Mouse (Mus musculus): ENCODE measurements around the gene Capn7. TPM values are rescaled to one million over a fixed set of nuclear protein-coding genes. Genes with fewer than 3 reads are reported as not detected.

Gene Capn7
- total and polyA plus RNA-seq, 2 experiments from 2014 or later: 33.8 to 34.0 TPM

GRCm38 (mm10) chr14:31393546-31393890, 57.1 kb downstream of the Capn7 start:
- peaks cover 42% of the 10 kb centered on the region for H3K4me1 ChIP-seq (ENCODE audit: control insufficient read depth, insufficient read depth)
- WGBS: 52% methylated on average over 3 of the region's 3 CpGs
- no peak for DNase-seq (ENCODE audit: low spot score)

GRCm38 (mm10) chr14:31393936-31394630, 57.6 kb downstream of the Capn7 start:
- no peaks in the 10 kb centered on the region for H3K27me3 ChIP-seq (ENCODE audit: control insufficient read depth, insufficient read depth, low read length)
- TF ChIP-seq EP300 (IDR thresholded peaks at IDR 0.05; ENCODE audit: low read depth) (no peak), CTCF (IDR thresholded peaks at IDR 0.05; ENCODE audit: low read depth) (no peak)
- 57% methylated on average over 7 of the region's 7 CpGs for WGBS
- H3K4me1 ChIP-seq (ENCODE audit: control insufficient read depth, insufficient read depth): peaks cover 44% of the 10 kb centered on the region
- ATAC-seq (ENCODE audit: insufficient read depth, low read depth) (0 out of 2 replicates have a peak, but pooled peaks have one; percentile 22), DNase-seq (ENCODE audit: low spot score) (no peak)
- H3K27ac ChIP-seq (ENCODE audit: low read depth): peak overlapping the region; percentile 70
- no peak overlapping the region for H3K4me2 ChIP-seq (ENCODE audit: low read depth, low read length)
- H3K9ac ChIP-seq (replicated peaks; ENCODE audit: low read depth, low read length): no peak overlapping the region
- no peaks in the 10 kb centered on the region for H3K9me3 ChIP-seq (replicated peaks; ENCODE audit: control insufficient read depth, low read length)
- no peaks in the 10 kb centered on the region for H3K36me3 ChIP-seq (replicated peaks; ENCODE audit: control insufficient read depth, insufficient read depth, low read length)
- no peak overlapping the region for H3K4me3 ChIP-seq (ENCODE audit: low read depth, low read length)

More at GRCm38 (mm10) chr14:31393546-31393890, 57.1 kb downstream of the Capn7 start:
- no peaks in the 10 kb centered on the region for H3K36me3 ChIP-seq (replicated peaks; ENCODE audit: control insufficient read depth, insufficient read depth, low read length)
- no peak overlapping the region for H3K9ac ChIP-seq (replicated peaks; ENCODE audit: low read depth, low read length)
- H3K27me3 ChIP-seq (ENCODE audit: control insufficient read depth, insufficient read depth, low read length): no peaks in the 10 kb centered on the region
- ATAC-seq (ENCODE audit: insufficient read depth, low read depth): no peak
- H3K4me3 ChIP-seq (ENCODE audit: low read depth, low read length): no peak overlapping the region
- no peaks in the 10 kb centered on the region for H3K9me3 ChIP-seq (replicated peaks; ENCODE audit: control insufficient read depth, low read length)
- no peak overlapping the region for H3K4me2 ChIP-seq (ENCODE audit: low read depth, low read length)
- H3K27ac ChIP-seq (ENCODE audit: low read depth): no peak overlapping the region
- TF ChIP-seq CTCF (IDR thresholded peaks at IDR 0.05; ENCODE audit: low read depth) (no peak), EP300 (IDR thresholded peaks at IDR 0.05; ENCODE audit: low read depth) (no peak)

GRCm38 (mm10) chr14:31394822-31395532, 58.5 kb downstream of the Capn7 start:
- Histone ChIP-seq H3K4me2 (ENCODE audit: low read depth, low read length) (no peak overlapping the region), H3K4me1 (ENCODE audit: control insufficient read depth, insufficient read depth) (peaks cover 44% of the 10 kb centered on the region), H3K9ac (replicated peaks; ENCODE audit: low read depth, low read length) (no peak overlapping the region), H3K27me3 (ENCODE audit: control insufficient read depth, insufficient read depth, low read length) (no peaks in the 10 kb centered on the region), H3K27ac (ENCODE audit: low read depth) (peak overlapping the region; percentile 70), H3K9me3 (replicated peaks; ENCODE audit: control insufficient read depth, low read length) (no peaks in the 10 kb centered on the region), H3K36me3 (replicated peaks; ENCODE audit: control insufficient read depth, insufficient read depth, low read length) (no peaks in the 10 kb centered on the region), H3K4me3 (ENCODE audit: low read depth, low read length) (no peak overlapping the region)
- ATAC-seq (ENCODE audit: insufficient read depth, low read depth): no peak
- DNase-seq (ENCODE audit: low spot score): no peak
- TF ChIP-seq EP300 (IDR thresholded peaks at IDR 0.05; ENCODE audit: low read depth) (no peak), CTCF (IDR thresholded peaks at IDR 0.05; ENCODE audit: low read depth) (peak; percentile 26)
- WGBS: 85% methylated on average over 9 of the region's 9 CpGs

- peaks cover 51% of the 10 kb centered on the region for H3K4me1 ChIP-seq (ENCODE audit: control insufficient read depth, insufficient read depth)
- TF ChIP-seq EP300 (IDR thresholded peaks at IDR 0.05; ENCODE audit: low read depth): no peak
- no peak for TF ChIP-seq CTCF (IDR thresholded peaks at IDR 0.05; ENCODE audit: low read depth)
- H3K27me3 ChIP-seq (ENCODE audit: control insufficient read depth, insufficient read depth, low read length): no peaks in the 10 kb centered on the region
- no peak for DNase-seq (ENCODE audit: low spot score)
- H3K4me2 ChIP-seq (ENCODE audit: low read depth, low read length): no peak overlapping the region
- H3K9ac ChIP-seq (replicated peaks; ENCODE audit: low read depth, low read length): no peak overlapping the region
- H3K27ac ChIP-seq (ENCODE audit: low read depth): no peak overlapping the region
- no peak for ATAC-seq (ENCODE audit: insufficient read depth, low read depth)
- no peaks in the 10 kb centered on the region for H3K9me3 ChIP-seq (replicated peaks; ENCODE audit: control insufficient read depth, low read length)
- H3K36me3 ChIP-seq (replicated peaks; ENCODE audit: control insufficient read depth, insufficient read depth, low read length): no peaks in the 10 kb centered on the region
- WGBS: 89% methylated on average over 7 of the region's 7 CpGs
- H3K4me3 ChIP-seq (ENCODE audit: low read depth, low read length): no peak overlapping the region
Measured at GRCm38 (mm10) chr14:31395629-31396199, 59.3 kb downstream of the Capn7 start.

GRCm38 (mm10) chr14:31396428-31396827, 60.0 kb downstream of the Capn7 start:
- peaks cover 54% of the 10 kb centered on the region for H3K4me1 ChIP-seq (ENCODE audit: control insufficient read depth, insufficient read depth)
- H3K4me2 ChIP-seq (ENCODE audit: low read depth, low read length): no peak overlapping the region
- H3K9me3 ChIP-seq (replicated peaks; ENCODE audit: control insufficient read depth, low read length): no peaks in the 10 kb centered on the region
- no peaks in the 10 kb centered on the region for H3K36me3 ChIP-seq (replicated peaks; ENCODE audit: control insufficient read depth, insufficient read depth, low read length)
- H3K27me3 ChIP-seq (ENCODE audit: control insufficient read depth, insufficient read depth, low read length): no peaks in the 10 kb centered on the region
- ATAC-seq (ENCODE audit: insufficient read depth, low read depth) (no peak), DNase-seq (ENCODE audit: low spot score) (no peak)
- H3K27ac ChIP-seq (ENCODE audit: low read depth): peak overlapping the region; percentile 92; the same call in 1 of the 2 replicates
- no peak overlapping the region for H3K4me3 ChIP-seq (ENCODE audit: low read depth, low read length)
- TF ChIP-seq EP300 (IDR thresholded peaks at IDR 0.05; ENCODE audit: low read depth) (no peak), CTCF (IDR thresholded peaks at IDR 0.05; ENCODE audit: low read depth) (no peak)
- H3K9ac ChIP-seq (replicated peaks; ENCODE audit: low read depth, low read length): no peak overlapping the region
- WGBS: 92% methylated on average over 2 of the region's 2 CpGs
